Mouse (Mus musculus) fat pad, adult 2 months (tissue): ENCODE results near the gene S100z.

ENCODE experiments used
- DNase-seq: peaks from one replicate; pipeline ENCODE4 v3.0.0-alpha.2; 2011; ENCODE audit warnings: low read depth, low spot score; ENCODE audit errors: extremely low read depth

The S100z gene

DNA sequence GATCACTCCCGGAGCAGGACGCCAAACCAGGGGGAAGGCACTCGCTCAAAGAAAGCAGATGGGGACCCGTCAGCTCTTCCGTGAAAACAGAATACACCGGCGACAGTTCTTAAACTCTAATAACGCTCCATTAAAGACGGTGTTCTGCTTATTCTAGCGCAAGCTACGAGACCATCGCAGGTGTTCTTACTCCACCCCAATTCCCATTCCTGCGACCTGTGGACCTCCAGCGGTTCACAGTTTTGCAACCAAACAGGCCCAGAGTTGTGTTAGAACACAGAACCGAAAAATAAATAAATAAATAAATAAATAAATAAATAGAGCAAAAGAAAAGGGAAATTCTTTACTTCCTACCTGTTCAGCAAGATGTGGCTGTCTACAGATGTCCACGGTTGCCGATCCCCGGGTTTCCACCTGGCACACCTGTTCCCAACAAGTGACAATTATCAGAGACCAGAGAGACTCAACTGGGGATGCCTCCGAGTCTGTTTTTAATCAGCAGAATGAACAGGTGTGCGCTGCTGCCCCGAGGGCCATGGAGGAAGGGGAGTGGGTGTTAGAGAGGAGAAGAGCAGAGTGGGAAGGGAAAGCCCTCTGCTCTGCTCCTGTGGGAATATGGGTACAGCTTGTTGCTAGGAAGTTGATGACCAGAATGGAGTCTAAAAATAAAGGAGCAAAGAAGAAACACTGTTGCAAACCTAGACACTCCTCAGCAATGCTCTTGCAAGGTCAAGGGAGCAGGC is at the start of gene S100z:
Gene S100z (minus strand): TSS at position 51 of the 743 bp plus-strand sequence.
- no peak for DNase-seq

DNA sequence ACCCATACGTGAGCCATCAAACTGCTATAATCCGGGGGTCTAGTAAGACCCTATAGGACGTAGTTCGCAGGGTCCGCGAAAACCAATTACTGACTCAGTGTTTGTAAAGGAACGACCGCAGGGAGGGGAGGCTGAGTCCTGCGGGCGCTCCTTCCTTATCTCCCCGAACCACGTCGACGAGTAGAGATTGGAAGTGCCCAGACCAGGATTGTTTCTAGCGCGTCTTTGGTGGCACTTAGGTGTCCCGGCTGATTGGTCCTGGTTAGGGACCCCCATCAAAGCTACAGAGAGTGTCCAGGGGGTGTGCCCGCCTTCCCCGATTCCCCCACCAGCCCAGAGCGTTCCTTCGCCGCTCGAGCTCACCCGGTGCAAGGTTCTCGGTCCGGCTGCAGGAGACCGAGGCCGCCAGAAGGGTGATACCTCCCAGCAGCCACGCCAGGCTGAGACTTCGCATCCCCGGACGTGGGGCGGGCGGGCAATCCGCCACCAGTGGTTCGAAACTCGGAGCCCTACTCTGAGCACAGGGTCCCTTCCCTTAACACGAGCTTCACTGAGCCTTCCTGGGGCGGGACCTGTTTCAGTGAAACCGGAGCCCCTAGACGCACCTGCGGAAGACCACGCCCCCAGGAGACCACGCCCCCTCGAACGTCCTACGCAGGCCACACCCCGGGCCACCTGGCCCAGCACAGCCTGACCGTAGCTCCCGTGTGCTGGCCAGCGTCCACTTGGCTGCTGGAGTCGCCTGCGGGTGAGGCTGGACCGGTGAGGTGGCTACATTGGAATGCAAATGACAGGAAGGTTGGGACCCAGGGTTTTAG is 46.4 kb upstream of the S100z start, which contains the start of gene F2rl1:
Gene F2rl1 (minus strand): TSS at position 554 of the 818 bp plus-strand sequence.
- DNase-seq: peak; percentile 28

DNA sequence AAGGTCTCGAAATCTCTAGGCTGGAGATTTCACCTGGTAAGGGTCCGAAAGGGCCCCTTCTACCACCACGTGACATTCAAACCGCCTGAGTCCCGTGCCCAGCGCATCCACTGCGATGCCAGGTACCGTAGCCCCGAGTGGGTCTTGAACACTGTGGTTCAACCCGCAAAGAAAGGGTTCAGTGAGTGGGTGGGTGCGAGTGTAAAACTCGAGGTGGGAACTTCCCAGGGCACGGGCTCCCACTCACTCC is 45.8 kb upstream of the S100z start:
- no peak for DNase-seq

DNA sequence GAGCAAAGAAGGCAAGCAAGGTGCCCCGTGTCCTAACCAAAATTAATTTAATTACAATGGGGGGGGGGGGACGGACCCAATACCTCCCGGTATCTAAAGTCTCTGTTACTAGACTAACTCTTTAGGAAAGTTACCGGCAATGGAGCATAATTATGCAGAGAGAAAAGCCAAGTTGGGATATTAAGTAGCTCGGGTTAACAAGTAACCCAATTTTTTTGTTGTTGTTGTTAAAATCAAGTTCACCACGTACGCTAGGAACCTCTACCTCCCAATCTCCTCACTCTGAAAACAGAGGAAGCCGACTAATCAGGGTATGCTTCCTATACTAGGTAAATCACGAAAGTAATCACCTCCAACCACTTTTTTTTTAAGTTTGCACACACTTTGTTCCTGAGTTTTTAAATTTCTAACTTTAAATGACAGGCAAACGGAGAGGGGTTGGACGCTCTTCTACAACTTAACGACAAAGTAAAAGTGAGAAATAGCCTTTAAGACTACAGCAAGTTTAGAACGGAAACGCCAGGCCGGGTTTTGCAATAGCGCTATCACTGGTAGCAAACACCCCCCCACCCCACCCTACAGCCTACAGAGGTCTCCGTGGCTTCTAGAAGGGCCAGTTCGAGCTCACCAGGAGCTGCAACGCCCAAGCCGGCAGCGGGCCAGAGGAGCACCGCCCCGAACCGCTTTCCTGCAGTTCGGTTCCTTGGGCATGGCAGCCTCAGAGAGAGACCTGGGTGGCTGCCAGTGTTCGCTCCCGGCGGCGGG is 45.3 kb upstream of the S100z start:
- DNase-seq: no peak

DNA sequence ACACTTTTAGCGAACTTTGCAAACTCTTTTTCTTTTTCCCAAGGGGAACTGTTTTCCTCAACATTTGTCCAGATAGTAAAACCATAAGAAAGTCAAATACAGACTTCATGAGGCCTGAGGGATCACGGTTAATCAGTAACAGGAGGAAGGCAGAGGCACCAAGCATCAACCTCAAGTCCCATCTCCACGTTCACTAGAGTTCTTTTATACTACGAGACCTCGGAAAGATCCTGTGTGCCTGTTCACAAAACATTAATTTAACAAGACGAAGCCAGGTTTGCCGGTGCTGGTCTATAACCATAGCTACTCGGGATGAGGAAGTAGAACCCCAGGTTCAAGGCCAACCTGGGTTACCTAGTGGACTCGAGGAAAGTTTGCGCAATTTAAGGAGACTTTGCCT is 43.7 kb upstream of the S100z start:
- DNase-seq: no peak

DNA sequence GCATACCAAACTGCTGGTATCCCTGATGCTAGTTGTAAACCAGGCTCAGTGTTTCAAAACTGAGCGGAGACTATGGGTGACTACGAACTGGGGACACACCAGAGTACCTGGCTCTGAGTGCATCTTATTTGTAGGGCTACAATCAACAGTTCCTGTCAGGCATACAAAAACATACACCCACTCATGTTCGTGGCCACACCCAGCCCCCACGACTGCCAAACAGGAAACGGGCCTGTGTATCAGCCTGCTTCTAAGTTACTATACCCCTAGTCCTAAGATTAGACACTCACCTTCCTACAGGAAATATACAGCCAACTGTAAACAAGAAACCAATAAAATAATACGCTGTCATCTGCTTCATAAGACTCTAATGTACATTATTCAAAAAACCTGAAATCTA is 42.5 kb upstream of the S100z start:
- no peak for DNase-seq

DNA sequence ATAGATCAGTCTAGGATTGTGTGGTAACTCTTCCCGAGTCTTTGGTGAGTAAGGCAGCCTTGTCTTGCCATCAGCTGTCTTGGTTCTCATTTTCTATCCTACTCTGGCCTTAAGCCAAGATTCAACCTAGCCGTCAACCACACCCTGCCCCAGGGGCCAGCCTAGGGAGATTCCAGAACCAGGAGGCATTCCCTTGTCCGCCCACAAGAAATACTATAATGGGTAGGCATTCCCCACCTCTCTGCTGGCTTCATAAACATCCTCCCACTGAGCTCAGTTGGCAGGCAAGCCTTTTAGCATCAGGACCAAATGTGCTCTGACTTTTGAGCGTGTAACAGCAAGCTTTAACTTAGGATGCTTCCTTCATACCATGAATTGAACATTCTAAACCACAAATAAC is 36.2 kb upstream of the S100z start:
- DNase-seq: no peak

DNA sequence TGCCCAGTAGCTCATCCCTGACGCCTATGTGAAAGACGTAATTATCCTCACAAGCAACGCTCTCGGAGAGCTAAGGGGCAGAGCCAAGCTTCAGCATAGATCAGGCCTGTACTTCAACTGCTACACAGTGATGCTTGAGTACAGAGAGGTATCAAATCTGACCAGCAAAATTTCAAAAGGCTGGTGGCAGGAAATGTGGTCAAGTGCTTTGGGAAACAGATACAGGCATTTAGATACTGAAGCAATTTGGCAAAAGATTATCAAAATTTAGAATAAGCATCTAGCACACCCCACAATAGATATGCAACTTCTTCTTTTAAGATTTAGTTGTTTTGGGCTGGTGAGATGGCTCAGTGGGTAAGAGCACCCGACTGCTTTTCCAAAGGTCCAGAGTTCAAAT is 31.5 kb upstream of the S100z start:
- no peak for DNase-seq

DNA sequence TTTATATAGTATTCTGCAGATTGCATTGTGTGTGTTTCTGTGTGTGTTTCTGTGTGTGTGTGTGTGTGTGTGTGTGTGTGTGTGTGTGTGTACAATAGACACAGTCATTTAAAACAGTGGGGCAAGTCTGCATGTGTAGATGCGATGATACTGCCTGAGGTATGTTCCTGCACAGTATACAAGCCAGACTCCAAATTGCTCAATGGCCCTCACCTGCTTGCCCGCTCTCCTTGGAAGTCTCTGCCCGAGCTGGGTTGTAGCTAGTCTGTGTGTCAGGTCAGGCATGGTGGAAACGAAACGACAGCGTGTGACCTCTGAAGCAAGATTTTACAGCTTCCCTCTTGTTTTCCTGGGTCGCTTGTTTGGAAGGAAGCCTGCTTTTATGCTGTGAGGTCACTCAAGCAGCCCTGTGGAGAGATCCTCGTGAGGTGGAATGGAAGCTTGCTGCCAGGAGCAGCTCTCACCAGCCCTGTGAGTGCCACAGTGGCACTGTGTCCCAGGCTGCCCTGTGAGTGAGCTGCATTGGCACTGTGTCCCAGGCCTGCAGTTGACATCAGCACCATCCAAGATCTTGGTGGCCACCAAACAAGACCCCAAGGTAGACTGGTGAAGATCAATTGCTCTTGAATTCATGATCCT is 24.9 kb upstream of the S100z start:
- peak; percentile 61 for DNase-seq

DNA sequence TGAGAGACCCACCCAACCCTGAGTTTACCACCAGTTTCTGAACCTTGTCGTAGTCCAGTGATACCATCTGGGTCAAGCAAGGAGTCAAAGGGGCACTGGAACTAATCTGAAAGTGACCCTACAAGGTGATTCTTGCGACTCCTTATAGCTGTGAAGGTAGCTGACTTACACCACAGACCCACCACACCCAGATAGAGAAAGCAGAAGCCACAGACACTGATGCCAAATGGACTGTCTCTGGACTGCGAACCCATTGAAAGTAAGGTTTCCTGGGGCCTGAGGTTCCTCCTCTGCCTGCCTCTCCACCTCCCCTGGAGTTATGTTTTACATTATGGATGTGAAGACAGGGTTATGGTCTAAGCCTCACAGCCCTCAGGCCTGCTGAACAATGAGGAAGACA is 18.1 kb upstream of the S100z start:
- no peak for DNase-seq

DNA sequence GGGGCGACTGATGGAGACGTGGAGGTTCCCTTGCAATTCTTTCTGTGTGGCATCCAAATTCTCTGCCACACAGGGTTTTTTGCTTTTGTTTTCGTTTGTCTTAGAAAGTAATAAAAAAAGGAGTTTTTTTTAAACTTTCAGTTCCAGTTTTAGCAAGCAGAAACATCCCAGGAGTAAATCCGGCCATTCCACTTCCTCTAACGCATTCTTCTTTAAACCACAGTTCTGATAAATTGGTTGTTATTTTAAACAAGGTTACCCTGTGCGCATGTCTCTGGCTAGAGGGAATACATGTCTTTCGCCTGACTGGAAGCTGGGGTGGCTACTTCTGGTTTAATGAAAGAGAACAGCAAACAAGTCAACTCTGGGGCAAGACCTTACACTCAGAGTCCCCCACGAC is 16.3 kb upstream of the S100z start:
- DNase-seq: no peak

DNA sequence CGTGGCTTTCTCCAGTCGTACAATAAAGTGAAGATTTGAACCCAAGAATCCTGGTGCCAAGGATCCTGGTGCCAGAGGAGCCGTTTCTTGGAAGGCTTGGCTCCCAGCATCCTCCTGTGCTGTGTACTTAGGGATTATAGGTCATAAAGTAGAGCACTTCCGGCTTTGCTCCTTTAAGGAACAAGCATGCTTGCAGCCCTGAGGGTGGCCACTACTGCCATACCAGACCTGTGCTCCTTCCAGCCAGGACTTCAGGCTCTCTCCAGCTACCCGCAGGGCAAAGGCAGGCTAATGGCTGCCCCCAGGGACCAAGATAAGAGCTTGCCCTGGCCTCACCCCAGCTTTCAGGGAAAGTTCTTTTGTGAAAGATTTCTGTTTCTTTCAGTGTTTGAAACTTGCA is 14.8 kb upstream of the S100z start:
- no peak for DNase-seq

DNA sequence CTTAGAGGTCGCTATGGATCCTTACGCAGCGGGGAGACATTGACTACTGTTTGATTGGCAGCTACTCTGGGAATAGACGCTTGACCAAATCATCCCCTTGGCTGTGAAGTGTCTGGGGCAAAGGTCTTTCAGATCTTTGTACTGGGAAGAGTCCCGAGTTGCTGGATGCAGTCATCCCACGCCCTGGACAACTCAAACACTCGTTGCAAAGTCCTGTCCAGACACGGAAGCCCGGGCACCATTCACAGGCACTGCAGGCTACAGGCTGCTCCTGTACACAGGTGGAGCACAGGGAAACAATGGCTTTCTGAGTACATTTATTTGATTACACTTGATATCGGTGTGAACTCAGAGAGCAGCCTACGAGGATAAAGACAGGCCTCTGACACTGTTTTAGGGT is 12.8 kb upstream of the S100z start:
- no peak for DNase-seq

DNA sequence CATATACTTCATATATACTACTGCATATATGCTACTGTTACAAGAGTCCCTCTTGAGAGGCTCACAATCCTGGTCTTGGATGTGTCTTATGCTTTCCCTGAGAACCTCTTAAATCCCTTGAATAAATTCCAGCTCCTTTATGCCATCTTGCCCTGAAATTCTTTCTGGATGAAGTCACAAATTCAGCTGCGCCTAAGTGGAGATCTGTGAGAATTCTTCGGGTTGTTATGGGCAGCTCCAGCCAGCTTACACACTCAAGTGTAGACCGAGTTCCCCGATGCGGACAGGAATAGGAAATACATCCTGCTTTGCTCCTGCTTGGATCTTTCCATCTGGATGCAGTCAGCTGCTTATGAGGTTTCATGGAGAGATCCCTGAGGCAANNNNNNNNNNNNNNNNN is 6.1 kb upstream of the S100z start:
- DNase-seq: no peak

DNA sequence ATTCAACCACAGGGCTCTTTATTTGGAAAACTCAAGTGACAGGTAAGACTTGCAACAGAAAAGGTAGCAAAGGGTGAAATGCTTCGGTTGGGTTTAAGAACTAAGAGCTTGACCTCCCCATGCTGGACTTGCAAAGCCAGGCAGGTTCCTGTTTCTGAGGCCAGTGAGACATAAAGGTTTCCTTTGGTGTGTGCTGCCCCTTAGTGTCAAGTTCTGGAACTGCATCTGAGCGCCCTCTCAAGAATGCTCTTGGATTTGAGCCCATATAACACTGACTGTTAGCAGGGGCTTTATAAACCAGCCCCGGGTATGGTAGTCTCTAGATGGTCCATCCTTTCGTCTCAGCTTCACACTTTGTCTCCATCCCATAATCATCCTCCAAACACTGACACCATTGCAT is 2.9 kb upstream of the S100z start:
- no peak for DNase-seq

DNA sequence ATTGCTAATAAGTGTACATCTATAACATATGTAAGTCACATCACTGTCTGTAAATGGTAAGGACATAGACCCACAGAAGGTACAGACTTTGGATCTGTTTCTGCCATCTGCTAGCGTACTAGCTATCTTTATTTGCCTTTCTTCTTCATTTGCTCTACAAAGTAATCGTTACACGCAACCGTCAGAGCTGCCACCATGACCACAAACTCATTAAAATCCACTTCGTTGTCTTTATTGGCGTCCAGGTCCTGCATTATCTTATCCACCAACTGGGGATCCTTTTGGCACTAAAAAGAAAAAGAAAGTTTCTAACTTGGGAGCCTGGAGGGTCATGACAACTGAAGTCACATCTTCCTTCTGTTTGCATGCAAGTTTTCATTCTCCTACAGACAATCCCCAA is 1.3 kb downstream of the S100z start:
- no peak for DNase-seq

DNA sequence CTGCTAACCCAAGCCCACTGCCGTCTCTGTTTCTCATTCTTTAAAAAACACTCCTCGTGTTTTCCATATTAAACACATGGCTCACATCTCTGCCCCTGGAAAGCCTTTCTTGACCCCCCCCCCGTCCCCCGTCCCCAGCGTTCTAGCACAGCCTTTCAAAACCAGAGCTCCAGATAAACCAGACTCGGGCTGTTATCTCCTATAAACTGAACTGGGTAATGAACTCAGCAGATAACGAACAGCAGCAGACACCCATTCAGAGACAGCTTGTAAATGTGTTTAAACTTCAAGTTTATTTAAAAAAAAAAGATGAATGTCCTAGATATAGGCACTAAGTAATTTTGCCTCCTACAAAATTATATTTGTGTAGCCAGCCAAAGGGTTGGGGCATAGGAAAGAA is 3.4 kb downstream of the S100z start:
- no peak for DNase-seq

DNA sequence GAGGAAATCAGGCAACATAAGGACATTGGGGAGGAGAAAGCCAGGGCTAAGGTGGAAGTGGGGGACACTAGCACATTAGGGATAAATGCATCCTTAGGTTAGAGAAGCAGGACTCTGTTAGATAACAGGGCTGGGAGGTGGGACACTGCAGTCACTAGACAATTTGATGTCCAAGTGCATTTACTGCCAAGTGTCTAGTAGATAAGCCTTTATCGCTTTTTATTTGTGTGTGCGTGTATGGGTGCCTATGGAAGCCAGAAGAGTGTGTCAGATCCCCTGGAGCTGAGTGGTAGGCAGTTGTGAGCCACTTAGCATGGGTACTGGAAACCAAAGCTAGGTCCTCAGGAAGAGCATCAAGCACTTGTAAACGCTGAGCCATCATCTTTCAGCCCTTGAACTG is 4.2 kb downstream of the S100z start:
- DNase-seq: no peak

DNA sequence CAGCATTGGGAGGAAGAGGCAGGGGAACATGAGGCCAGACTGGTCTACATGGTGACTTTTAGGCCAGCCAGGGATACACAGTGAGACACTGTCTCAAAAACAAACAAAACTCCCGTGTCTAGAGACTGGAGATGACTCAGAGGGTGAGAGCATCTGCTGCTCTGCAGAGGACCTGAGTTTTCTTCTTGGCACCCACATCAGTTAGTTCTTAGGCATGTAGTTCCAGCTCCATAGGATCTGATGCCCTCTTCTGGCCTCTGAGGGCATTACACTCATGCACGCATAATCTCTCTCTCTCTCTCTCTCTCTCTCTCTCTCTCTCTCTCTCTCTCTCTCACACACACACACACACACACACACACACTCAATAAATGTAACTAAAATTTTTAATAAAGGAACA is 7.6 kb downstream of the S100z start:
- DNase-seq: no peak

DNA sequence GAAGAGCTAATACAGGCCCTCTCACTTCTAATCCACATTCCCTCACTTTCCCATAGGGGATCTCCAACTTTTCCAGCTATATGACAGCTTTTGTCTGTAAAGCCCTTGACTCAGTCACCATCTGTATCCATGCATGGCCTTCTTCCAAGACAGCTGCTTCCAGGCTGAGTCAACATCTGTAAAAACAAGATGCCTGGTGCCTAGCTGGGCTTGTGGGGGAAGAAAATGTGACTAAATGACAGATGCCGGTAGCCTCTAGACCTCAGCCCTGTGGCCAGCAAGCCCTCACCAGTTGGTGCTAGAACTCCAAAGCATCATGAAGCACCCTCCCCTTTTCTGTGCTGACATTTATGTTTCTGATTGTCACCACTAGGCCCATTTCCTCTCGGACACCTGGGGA is 27.0 kb downstream of the S100z start:
- DNase-seq: no peak

DNA sequence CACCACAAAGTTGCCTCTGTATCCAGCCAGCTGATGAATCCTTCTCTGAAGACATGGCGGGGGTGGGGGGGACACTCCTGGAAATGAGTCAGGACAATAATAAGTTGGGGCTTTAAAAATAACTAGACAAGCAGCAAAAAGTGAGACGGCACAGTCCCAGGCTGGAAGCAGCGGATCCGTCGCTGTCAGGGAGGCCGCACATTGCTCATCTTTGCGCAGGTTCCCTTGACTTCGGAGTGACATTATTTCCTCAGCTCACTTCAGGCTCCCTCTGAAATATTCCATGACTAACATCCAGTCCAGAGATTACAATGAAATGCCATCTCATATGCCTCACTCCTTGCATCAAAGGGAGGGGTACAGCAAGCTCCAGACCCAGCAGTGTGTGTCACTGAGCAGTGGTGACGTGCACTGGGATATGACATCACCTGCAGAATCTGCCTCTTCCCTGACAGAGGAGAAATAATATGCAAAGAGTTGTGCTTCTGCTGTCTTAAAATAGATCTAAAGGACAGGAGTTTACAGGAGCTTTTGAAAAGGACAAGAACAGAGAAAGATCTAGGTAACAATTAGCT is 27.8 kb downstream of the S100z start:
- no peak for DNase-seq
